Mouse (Mus musculus) forebrain, postnatal 0 days (tissue): ENCODE data around the gene Vmn2r36. TPM values are rescaled to one million over a fixed set of nuclear protein-coding genes. Genes with fewer than 3 reads are reported as not detected.
"Not testable (repeated sequence)": the region's sequence is repeated elsewhere in the genome, so short reads cannot be mapped to it uniquely, and the experiment has no call there.

Source experiments
- ATAC-seq: fragments of 200-750 bp; cut with Nextera tagmentation; 2 replicates; pipeline ENCODE4 v1.8.0; 2017; ENCODE audit warnings: mild to moderate bottlenecking, moderate library complexity
- DNase-seq: peaks from one replicate; pipeline ENCODE4 v3.0.0-alpha.2; 2015
- H3K27ac ChIP-seq: fragments of 300-500 bp; sonication (generic); 2 replicates; pipeline ENCODE4 v1.5.1; 2014; ENCODE audit warnings: low read depth, mild to moderate bottlenecking, antibody characterized with exemption, low read length, moderate library complexity, mixed read lengths
- H3K27me3 ChIP-seq: fragments of 300-500 bp; sonication (generic); 2 replicates; pipeline ENCODE4 v1.6.1; 2014; ENCODE audit warnings: mild to moderate bottlenecking, low read length, mixed read lengths; ENCODE audit not compliant: insufficient read depth
- H3K36me3 ChIP-seq: fragments of 300-500 bp; sonication (generic); 2 replicates; pipeline ENCODE4 v1.6.1; 2014; ENCODE audit warnings: mild to moderate bottlenecking, moderate library complexity; ENCODE audit not compliant: insufficient read depth
- H3K4me1 ChIP-seq: fragments of 300-500 bp; sonication (generic); 2 replicates; pipeline ENCODE4 v1.6.1; 2014; ENCODE audit warnings: antibody characterized with exemption; ENCODE audit not compliant: insufficient read depth
- H3K4me2 ChIP-seq: fragments of 300-500 bp; sonication (generic); 2 replicates; pipeline ENCODE4 v1.6.1; 2014; ENCODE audit warnings: low read depth, mild to moderate bottlenecking, moderate library complexity
- H3K4me3 ChIP-seq: fragments of 300-500 bp; sonication (generic); 2 replicates; pipeline ENCODE4 v1.5.1; 2014; ENCODE audit warnings: low read depth, low read length, mixed read lengths
- H3K9ac ChIP-seq: fragments of 300-500 bp; sonication (generic); 2 replicates; pipeline ENCODE4 v1.6.1; 2014; ENCODE audit warnings: mild to moderate bottlenecking
- H3K9me3 ChIP-seq: fragments of 300-500 bp; sonication (generic); 2 replicates; pipeline ENCODE4 v1.6.1; 2016; ENCODE audit warnings: low read length
- WGBS: fragments of 180-500 bp; shearing (Covaris S2); extraction: QIAGEN DNeasy Blood & Tissue Kit; methylation state at CpG from one replicate; pipeline ENCODE4 v1.1.7; 2014; 5-methylcytosine and 5-hydroxymethylcytosine counted together
- polyA plus RNA-seq: library from polyadenylated mRNA; unstranded; fragments of >200 nt; fragmentation: Nextera tagmentation; extraction: Ambion mirVana; gene quantifications from 2 replicates; pipeline ENCODE4 v1.2.1, GENCODE M21; 2015
- total RNA-seq: library from RNA; depleted of rRNA; stranded (reverse); fragments of >200 nt; gene quantifications from 2 replicates; pipeline ENCODE4 v1.2.3, GENCODE M21; 2014; rRNA removed

Vmn2r36 gene
- total RNA-seq (not detected in 2 replicates), polyA plus RNA-seq (not detected in 2 replicates)

- not testable (repeated sequence) for DNase-seq, ATAC-seq, H3K9ac ChIP-seq, H3K27ac ChIP-seq, H3K4me3 ChIP-seq, H3K4me2 ChIP-seq, H3K4me1 ChIP-seq, H3K27me3 ChIP-seq, H3K36me3 ChIP-seq, H3K9me3 ChIP-seq
- WGBS: no CpG with 5 or more reads among the region's 1 CpGs
Measured at GRCm38 (mm10) chr7:7902395-7902794, at the start of gene Vmn2r36. Gene Vmn2r36, minus strand, starts transcription at chr7:7902495.

Other genes with a start within 250 kb of the Vmn2r36 start
- not detected in 2 replicates for gene Vmn2r34, start 213.0 kb downstream of the Vmn2r36 start, total RNA-seq
- not detected in 2 replicates for gene Vmn2r34, start 213.0 kb downstream of the Vmn2r36 start, polyA plus RNA-seq
- gene Vmn2r35, start 82.6 kb downstream of the Vmn2r36 start, total RNA-seq: not detected in 2 replicates
- not detected in 2 replicates for gene Vmn2r35, start 82.6 kb downstream of the Vmn2r36 start, polyA plus RNA-seq